Mouse (Mus musculus) ES-Bruce4 (cell line): ENCODE results near the gene Sertad2.

Experiments
- CTCF ChIP-seq: IDR thresholded peaks from one replicate; pipeline ENCODE4 v1.8.1; 2011; ENCODE audit warnings: low read depth, low read length
- EP300 ChIP-seq: IDR thresholded peaks from 2 replicates; pipeline ENCODE4 v1.6.1; 2011; ENCODE audit warnings: low read depth, low read length; ENCODE audit not compliant: insufficient read depth

GRCm38 (mm10) chr11:20576046-20576635, 33.1 kb downstream of the Sertad2 start:
- TF ChIP-seq EP300: no peak
- no peak for TF ChIP-seq CTCF
